Comparison of ENCODE assay signal across 10 mouse cellular contexts in genomic region chr1:86598516-86598915, GRCm38 (mm10). TPM values are rescaled to one million over a fixed set of nuclear protein-coding genes. Genes with fewer than 3 reads are reported as not detected.
DNase-seq lines count a peak whose midpoint lies in the region; ATAC-seq and TF ChIP-seq lines count a peak whose summit lies in the region.
"Had no signal": no experiment of that assay in that cellular context is flagged by ENCODE, and none has a peak within 500 bp of the region (broad histone marks: within the 10 kb centered on the region; RNA-seq: fewer than 3 reads in every experiment).

No protein-coding gene starts in this region.

- no peaks in the 10 kb centered on the region for H3K27me3 ChIP-seq in forebrain, embryonic 13.5 days
- no peaks in the 10 kb centered on the region for H3K27me3 ChIP-seq in forebrain, embryonic 10.5 days (ENCODE audit: poor library complexity, severe bottlenecking)
- no peaks in the 10 kb centered on the region for H3K27me3 ChIP-seq in liver, embryonic 14.5 days (ENCODE audit: control insufficient read depth, insufficient read depth, low read length)
- H3K27me3 ChIP-seq in liver, embryonic 12.5 days (replicated peaks) = no peaks in the 10 kb centered on the region
- H3K27me3 ChIP-seq: heart, embryonic 15.5 days; midbrain, embryonic 12.5 days had no signal

- H3K36me3 ChIP-seq in forebrain, embryonic 13.5 days (ENCODE audit: poor library complexity, severe bottlenecking) = peaks cover 90% of the 10 kb centered on the region
- peaks cover 98% of the 10 kb centered on the region for H3K36me3 ChIP-seq in forebrain, embryonic 10.5 days (replicated peaks)
- peaks cover 19% of the 10 kb centered on the region for H3K36me3 ChIP-seq in liver, embryonic 14.5 days (replicated peaks; ENCODE audit: control insufficient read depth, insufficient read depth, low read depth)
- peaks cover 95% of the 10 kb centered on the region for H3K36me3 ChIP-seq in liver, embryonic 12.5 days

- TF ChIP-seq EP300 in liver, embryonic 14.5 days (IDR thresholded peaks at IDR 0.05; ENCODE audit: low read depth) = no peak

- no peak overlapping the region for H3K4me2 ChIP-seq in forebrain, embryonic 13.5 days
- no peak overlapping the region for H3K4me2 ChIP-seq in liver, embryonic 14.5 days (ENCODE audit: low read depth)
- H3K4me2 ChIP-seq in liver, embryonic 12.5 days = no peak overlapping the region
- H3K4me2 ChIP-seq: heart, embryonic 15.5 days; midbrain, embryonic 12.5 days had no signal

- TF ChIP-seq CTCF in liver, embryonic 14.5 days (IDR thresholded peaks at IDR 0.05; ENCODE audit: low read depth) = peak; percentile 62
- TF ChIP-seq CTCF in bone marrow macrophage, adult 2 months (IDR thresholded peaks at IDR 0.05; ENCODE audit: low read depth, low read length) = peak; percentile 43; the same call in 1 of the 2 replicates

- TF ChIP-seq POLR2A in bone marrow macrophage, adult 2 months (IDR thresholded peaks at IDR 0.05; ENCODE audit: borderline replicate concordance, low read depth, low read length) = no peak

- no peaks in the 10 kb centered on the region for H3K9me3 ChIP-seq in forebrain, embryonic 13.5 days (replicated peaks)
- no peaks in the 10 kb centered on the region for H3K9me3 ChIP-seq in forebrain, embryonic 10.5 days
- no peaks in the 10 kb centered on the region for H3K9me3 ChIP-seq in liver, embryonic 14.5 days (ENCODE audit: control insufficient read depth, low read length)
- H3K9me3 ChIP-seq in liver, embryonic 12.5 days (replicated peaks) = no peaks in the 10 kb centered on the region
- H3K9me3 ChIP-seq: heart, embryonic 15.5 days; midbrain, embryonic 12.5 days had no signal

- WGBS in forebrain, embryonic 13.5 days = 74% methylated on average over 3 of the region's 3 CpGs
- WGBS in forebrain, embryonic 10.5 days = 74% methylated on average over 3 of the region's 3 CpGs
- WGBS in liver, embryonic 14.5 days (ENCODE audit: insufficient replicate concordance) = 69% methylated on average over 3 of the region's 3 CpGs
- 64% methylated on average over 3 of the region's 3 CpGs for WGBS in liver, embryonic 12.5 days (ENCODE audit: insufficient replicate concordance)

- H3K4me3 ChIP-seq in forebrain, embryonic 13.5 days = no peak overlapping the region
- H3K4me3 ChIP-seq in forebrain, embryonic 10.5 days = no peak overlapping the region
- no peak overlapping the region for H3K4me3 ChIP-seq in liver, embryonic 14.5 days (ENCODE audit: insufficient read depth in 1 of 2, low read depth in 2 of 2, low read length in 2 of 2)
- no peak overlapping the region for H3K4me3 ChIP-seq in liver, embryonic 12.5 days
- H3K4me3 ChIP-seq in bone marrow macrophage, adult 2 months (ENCODE audit: insufficient read depth, low read length) = no peak overlapping the region
- H3K4me3 ChIP-seq: heart, embryonic 15.5 days; midbrain, embryonic 12.5 days had no signal

- no peak overlapping the region for H3K9ac ChIP-seq in forebrain, embryonic 13.5 days
- H3K9ac ChIP-seq in liver, embryonic 14.5 days (replicated peaks) = no peak overlapping the region
- no peak overlapping the region for H3K9ac ChIP-seq in liver, embryonic 12.5 days
- H3K9ac ChIP-seq: heart, embryonic 15.5 days; midbrain, embryonic 12.5 days had no signal

- ATAC-seq in forebrain, embryonic 13.5 days = 0 out of 2 replicates have a peak, but pooled peaks have one; percentile 27
- no peak for ATAC-seq in liver, embryonic 14.5 days (ENCODE audit: insufficient read depth)
- no peak for ATAC-seq in liver, embryonic 12.5 days
- peak; percentile 41; the same call in 1 of the 2 replicates for ATAC-seq in megakaryocyte-erythroid progenitor cell, adult 5-6 weeks (replicated peaks; ENCODE audit: low FRiP score, low TSS enrichment, poor library complexity, severe bottlenecking)
- ATAC-seq in erythroid progenitor cell, adult 5-6 weeks (replicated peaks; ENCODE audit: low FRiP score, poor library complexity, severe bottlenecking) = no peak

- H3K4me1 ChIP-seq in forebrain, embryonic 13.5 days = no peaks in the 10 kb centered on the region
- H3K4me1 ChIP-seq in forebrain, embryonic 10.5 days = no peaks in the 10 kb centered on the region
- H3K4me1 ChIP-seq in liver, embryonic 14.5 days (replicated peaks; ENCODE audit: control insufficient read depth in 2 of 2, insufficient read depth in 2 of 2, low read length in 1 of 2) = no peaks in the 10 kb centered on the region
- H3K4me1 ChIP-seq in liver, embryonic 12.5 days = no peaks in the 10 kb centered on the region
- peaks cover 8% of the 10 kb centered on the region for H3K4me1 ChIP-seq in bone marrow macrophage, adult 2 months (ENCODE audit: control insufficient read depth, insufficient read depth, low read length)
- H3K4me1 ChIP-seq: heart, embryonic 15.5 days; midbrain, embryonic 12.5 days had no signal

- H3K27ac ChIP-seq in forebrain, embryonic 13.5 days = no peak overlapping the region
- no peak overlapping the region for H3K27ac ChIP-seq in forebrain, embryonic 10.5 days
- no peak overlapping the region for H3K27ac ChIP-seq in liver, embryonic 14.5 days
- H3K27ac ChIP-seq in liver, embryonic 12.5 days = no peak overlapping the region
- no peak overlapping the region for H3K27ac ChIP-seq in bone marrow macrophage, adult 2 months (ENCODE audit: insufficient read depth, low read depth, low read length)
- H3K27ac ChIP-seq: heart, embryonic 15.5 days; midbrain, embryonic 12.5 days had no signal

- no peak for DNase-seq in forebrain, embryonic 10.5 days (ENCODE audit: extremely low spot score, low spot score)
- no peak for DNase-seq in liver, embryonic 14.5 days (ENCODE audit: low read depth in 3 of 3, low spot score in 3 of 3)
- DNase-seq in frontal cortex, postnatal 25 days (ENCODE audit: low spot score in 2 of 2) = no peak

RNA-seq across cellular contexts. Expression of gene Cops7b, which starts 15.8 kb away (rescaled TPM):
- 60.5 and 64.7 TPM in 2 replicates for polyA plus RNA-seq in forebrain, embryonic 13.5 days (2015; fragmentation: Nextera tagmentation; extraction: Ambion mirVana)
- 74.3 and 75.9 TPM in 2 replicates for polyA plus RNA-seq in forebrain, embryonic 10.5 days (2016; fragmentation: Nextera tagmentation; extraction: Ambion mirVana)
- polyA plus RNA-seq in liver, embryonic 14.5 days (2012; rRNA removed) = 16.3 and 16.5 TPM in 2 replicates
- 11.4 and 12.2 TPM in 2 replicates for polyA plus RNA-seq in liver, embryonic 14.5 days (2014; fragmentation: Nextera tagmentation; extraction: Ambion mirVana)
- polyA plus RNA-seq in liver, embryonic 12.5 days (2016; fragmentation: Nextera tagmentation; extraction: Ambion mirVana) = 23.4 and 24.3 TPM in 2 replicates
- 20.9 and 22.4 TPM in 2 replicates for polyA plus RNA-seq in bone marrow macrophage, adult 2 months (2012; ENCODE audit: insufficient read depth, insufficient read length, missing spikeins)
- total RNA-seq in megakaryocyte-erythroid progenitor cell, adult 5-6 weeks (2014; fragmentation: Nextera tagmentation) = 21.2 and 25.6 TPM in 2 replicates
- 17.2 and 19.1 TPM in 2 replicates for total RNA-seq in megakaryocyte-erythroid progenitor cell, adult 5-6 weeks (2017)
- total RNA-seq in erythroid progenitor cell, adult 5-6 weeks (2015; ENCODE audit: low replicate concordance) = 1.7 and 10.5 TPM in 2 replicates
- total RNA-seq in erythroid progenitor cell, adult 5-6 weeks (2017; ENCODE audit: low replicate concordance) = 4.9 and 5.5 TPM in 2 replicates

RNA-seq across cellular contexts. Expression of gene Pde6d, which starts 16.1 kb away (rescaled TPM):
- 78.5 and 84.4 TPM in 2 replicates for polyA plus RNA-seq in forebrain, embryonic 13.5 days (2015; fragmentation: Nextera tagmentation; extraction: Ambion mirVana)
- polyA plus RNA-seq in forebrain, embryonic 10.5 days (2016; fragmentation: Nextera tagmentation; extraction: Ambion mirVana) = 64.3 and 68.0 TPM in 2 replicates
- 18.0 and 20.0 TPM in 2 replicates for polyA plus RNA-seq in liver, embryonic 14.5 days (2012; rRNA removed)
- 23.6 and 25.2 TPM in 2 replicates for polyA plus RNA-seq in liver, embryonic 14.5 days (2014; fragmentation: Nextera tagmentation; extraction: Ambion mirVana)
- 44.0 and 48.0 TPM in 2 replicates for polyA plus RNA-seq in liver, embryonic 12.5 days (2016; fragmentation: Nextera tagmentation; extraction: Ambion mirVana)
- 33.6 and 39.7 TPM in 2 replicates for polyA plus RNA-seq in bone marrow macrophage, adult 2 months (2012; ENCODE audit: insufficient read depth, insufficient read length, missing spikeins)
- total RNA-seq in megakaryocyte-erythroid progenitor cell, adult 5-6 weeks (2014; fragmentation: Nextera tagmentation) = 36.5 and 52.7 TPM in 2 replicates
- 13.2 TPM in 2 replicates for total RNA-seq in megakaryocyte-erythroid progenitor cell, adult 5-6 weeks (2017)
- 23.4 and 26.8 TPM in 2 replicates for total RNA-seq in erythroid progenitor cell, adult 5-6 weeks (2015; ENCODE audit: low replicate concordance)
- total RNA-seq in erythroid progenitor cell, adult 5-6 weeks (2017; ENCODE audit: low replicate concordance) = 4.3 and 13.6 TPM in 2 replicates

Comparison
In these comparisons a context has a peak if more than half of its experiments do, and no peak if none do; other contexts are left out.
1. ATAC-seq: peak in forebrain, embryonic 13.5 days (single experiment) and megakaryocyte-erythroid progenitor cell, adult 5-6 weeks (single experiment); none in liver, embryonic 14.5 days (single experiment), liver, embryonic 12.5 days (single experiment) and erythroid progenitor cell, adult 5-6 weeks (single experiment).